Mouse (Mus musculus): ENCODE data around the gene Ino80d.

- TF ChIP-seq POLR2A (IDR thresholded peaks at IDR 0.05; ENCODE audit: control insufficient read depth, low read depth, low read length) (no peak), CTCF (IDR thresholded peaks at IDR 0.05; ENCODE audit: control insufficient read depth, insufficient read depth, insufficient replicate concordance, low read depth, low read length) (no peak)
Observed at GRCm38 (mm10) chr1:62953036-62953435, 161.4 kb downstream of the Ino80d start.

All from testis, adult 2 months (tissue).